Mouse (Mus musculus): ENCODE data around the gene Srek1. TPM values are rescaled to one million over a fixed set of nuclear protein-coding genes. Genes with fewer than 3 reads are reported as not detected.

Srek1 gene
- total and polyA plus RNA-seq, 3 experiments = 38.9 to 93.3 (median 45.6) TPM

DNA sequence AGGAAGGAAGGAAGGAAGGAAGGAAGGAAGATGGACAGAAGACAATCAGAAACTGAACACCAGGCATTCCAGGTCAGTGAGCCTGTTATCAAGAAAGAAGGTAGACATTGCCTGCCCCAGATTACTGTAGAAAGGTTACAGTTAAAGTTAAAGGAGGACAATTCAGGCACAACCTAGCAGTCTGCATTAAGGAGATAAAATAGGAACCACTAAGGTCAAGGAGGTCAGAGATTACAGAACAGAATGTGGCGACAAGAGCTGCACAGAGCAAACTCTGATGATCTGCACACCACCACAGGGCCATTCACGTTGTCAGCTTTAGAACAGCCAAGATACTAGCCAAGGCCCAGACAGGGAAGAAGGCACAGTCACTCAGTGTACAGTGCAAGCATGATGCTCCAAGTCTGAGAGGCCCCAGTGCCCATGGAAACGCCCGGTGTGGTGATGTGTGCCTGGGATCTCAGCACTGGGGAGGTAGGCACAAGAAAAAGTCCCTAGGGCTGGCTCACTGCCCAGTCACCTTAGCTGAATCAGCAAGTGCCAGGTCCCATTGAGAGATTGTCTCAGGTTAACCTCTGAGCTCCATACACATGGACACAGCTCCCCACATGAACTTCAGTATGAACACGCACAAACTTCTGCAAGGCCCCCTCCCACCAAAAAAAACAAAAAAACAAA, 38.9 kb downstream of the Srek1 start:
- dilution Hi-C loops (cut with MboI; ENCODE audit: extremely low pct_ligation_motif_present, extremely low pct_unique_long_range_greater_than_20kb, low sequenced_read_pairs) (no loop called here), in situ Hi-C loops (cut with MboI; ENCODE audit: low pct_ligation_motif_present, low pct_unique_long_range_greater_than_20kb, low sequenced_read_pairs) (no loop called here)
- no peak overlapping the region for H3K4me2 ChIP-seq (ENCODE audit: insufficient read depth, low read depth, poor library complexity, severe bottlenecking)
- no peak for DNase-seq (ENCODE audit: extremely low read depth)
- H3K27ac ChIP-seq (ENCODE audit: insufficient read depth, low read depth) = no peak overlapping the region
- peaks cover 0 to 20% of the 10 kb centered on the region in 2 experiments; a peak in 2 of 4 replicates for H3K4me1 ChIP-seq (ENCODE audit: control insufficient read depth in 1 of 2, insufficient read depth in 2 of 2)
- H3K4me3 ChIP-seq (replicated peaks in 1 of 3; ENCODE audit: low read depth in 2 of 3, low read length in 2 of 3, poor library complexity in 1 of 3) = no peak overlapping the region
- no peak for TF ChIP-seq PAX5 (IDR thresholded peaks at IDR 0.05; ENCODE audit: low read length)
- no peak for TF ChIP-seq MAFK (IDR thresholded peaks at IDR 0.05; ENCODE audit: insufficient replicate concordance, low read length)
- TF ChIP-seq MXI1 (IDR thresholded peaks at IDR 0.05; ENCODE audit: low read depth, low read length) = no peak
- H3K9ac ChIP-seq (ENCODE audit: insufficient read depth, low read depth) = no peak overlapping the region
- no peaks in the 10 kb centered on the region for H3K79me2 ChIP-seq (replicated peaks; ENCODE audit: control insufficient read depth, extremely low read depth, insufficient read depth, poor library complexity, severe bottlenecking)
- no peaks in the 10 kb centered on the region for H3K9me3 ChIP-seq (replicated peaks; ENCODE audit: low read length)
- H3K36me3 ChIP-seq (replicated peaks in 1 of 2; ENCODE audit: control insufficient read depth in 1 of 2, insufficient read depth in 1 of 2, low read length in 1 of 2) = peaks cover 24 to 50% of the 10 kb centered on the region in 2 experiments
- H3K27me3 ChIP-seq (replicated peaks) = no peaks in the 10 kb centered on the region

GRCm38 (mm10) chr13:103726872-103727271, 47.5 kb downstream of the Srek1 start:
- TF ChIP-seq MAFK (IDR thresholded peaks at IDR 0.05; ENCODE audit: insufficient replicate concordance, low read length) = no peak
- no peak for TF ChIP-seq USF2 (conservative IDR thresholded peaks at IDR 0.05; ENCODE audit: low read depth, low read length)
- TF ChIP-seq ZNF384 (IDR thresholded peaks at IDR 0.05; ENCODE audit: low read depth, low read length) = no peak
- TF ChIP-seq CHD1 (IDR thresholded peaks at IDR 0.05; ENCODE audit: low read depth, low read length) = no peak
- no peak for TF ChIP-seq MYC (IDR thresholded peaks at IDR 0.05; ENCODE audit: low read depth, low read length)
- TF ChIP-seq CHD2 (IDR thresholded peaks at IDR 0.05; ENCODE audit: low read length) = no peak
- no peak for TF ChIP-seq JUN (IDR thresholded peaks at IDR 0.05; ENCODE audit: insufficient read depth, low read depth, low read length)
- no peak for TF ChIP-seq UBTF (IDR thresholded peaks at IDR 0.05; ENCODE audit: low read depth, low read length)
- TF ChIP-seq IRF4 (IDR thresholded peaks at IDR 0.05; ENCODE audit: low read depth, low read length) = no peak
- no peak for TF ChIP-seq MXI1 (IDR thresholded peaks at IDR 0.05; ENCODE audit: low read depth, low read length)
- no peak for TF ChIP-seq POLR2AphosphoS2 (IDR thresholded peaks at IDR 0.05; ENCODE audit: low read depth, low read length)
- no peak for TF ChIP-seq MAZ (IDR thresholded peaks at IDR 0.05; ENCODE audit: low read depth, low read length)
- TF ChIP-seq MAX (IDR thresholded peaks at IDR 0.05; ENCODE audit: low read length) = no peak
- TF ChIP-seq USF1 (IDR thresholded peaks at IDR 0.05; ENCODE audit: low read depth, low read length) = no peak
- TF ChIP-seq CTCF (conservative IDR thresholded peaks at IDR 0.05 in 1 of 2, IDR thresholded peaks at IDR 0.05 in 1 of 2; ENCODE audit: low read depth in 2 of 2, low read length in 2 of 2) = no peak
- TF ChIP-seq RAD21 (IDR thresholded peaks at IDR 0.05; ENCODE audit: low read depth, low read length) = no peak
- TF ChIP-seq KAT2A (IDR thresholded peaks at IDR 0.05; ENCODE audit: insufficient replicate concordance, low read length) = no peak
- TF ChIP-seq PAX5 (IDR thresholded peaks at IDR 0.05; ENCODE audit: low read length) = no peak
- no peak overlapping the region for H3K4me2 ChIP-seq (ENCODE audit: insufficient read depth, low read depth, poor library complexity, severe bottlenecking)
- no peaks in the 10 kb centered on the region for H3K79me2 ChIP-seq (replicated peaks; ENCODE audit: control insufficient read depth, extremely low read depth, insufficient read depth, poor library complexity, severe bottlenecking)
- H3K4me3 ChIP-seq (replicated peaks in 1 of 3; ENCODE audit: low read depth in 2 of 3, low read length in 2 of 3, poor library complexity in 1 of 3) = no peak overlapping the region
- H3K27ac ChIP-seq (ENCODE audit: insufficient read depth, low read depth) = no peak overlapping the region
- H3K27me3 ChIP-seq (replicated peaks) = no peaks in the 10 kb centered on the region
- in situ Hi-C loops (cut with MboI; ENCODE audit: low pct_ligation_motif_present, low pct_unique_long_range_greater_than_20kb, low sequenced_read_pairs) = no loop called here
- no peak for DNase-seq (ENCODE audit: extremely low read depth)
- dilution Hi-C loops (cut with MboI; ENCODE audit: extremely low pct_ligation_motif_present, extremely low pct_unique_long_range_greater_than_20kb, low sequenced_read_pairs) = no loop called here
- H3K36me3 ChIP-seq (replicated peaks in 1 of 2; ENCODE audit: control insufficient read depth in 1 of 2, insufficient read depth in 1 of 2, low read length in 1 of 2) = peaks cover 0 to 6% of the 10 kb centered on the region in 2 experiments
- H3K9me3 ChIP-seq (replicated peaks; ENCODE audit: low read length) = peaks cover 3% of the 10 kb centered on the region
- H3K9ac ChIP-seq (ENCODE audit: insufficient read depth, low read depth) = no peak overlapping the region
- H3K4me1 ChIP-seq (ENCODE audit: control insufficient read depth in 1 of 2, insufficient read depth in 2 of 2) = peaks cover 0 to 24% of the 10 kb centered on the region in 2 experiments; a peak in 3 of 4 replicates

Measured in CH12.LX (cell line).